Mouse (Mus musculus) 3T3-L1 (cell line): ENCODE data around the gene Rhcg.

Experiments
- DNase-seq: peaks from one replicate; pipeline ENCODE4 v3.0.0-alpha.2; 2015; ENCODE audit warnings: low read depth, low spot score

The Rhcg gene

DNA sequence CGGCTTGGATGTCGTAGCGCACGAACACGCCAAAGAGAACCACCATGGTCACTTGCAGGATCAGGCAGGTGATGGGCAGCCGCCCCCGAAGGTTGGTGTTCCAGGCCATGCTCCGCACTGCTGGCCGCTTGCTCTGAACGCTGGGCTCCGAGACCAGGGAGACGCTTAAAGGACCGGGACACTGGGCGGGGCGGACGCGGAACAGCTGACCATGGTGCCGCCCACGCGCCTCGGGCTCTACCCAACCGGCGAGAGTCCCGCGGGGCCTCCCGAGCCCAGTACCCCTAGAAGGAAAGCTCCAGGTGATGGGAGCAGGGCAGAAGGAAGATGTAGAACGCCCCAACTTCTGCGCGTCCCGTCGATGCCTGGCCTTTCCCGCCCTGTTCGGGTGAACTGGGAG lies at the start of gene Rhcg:
Rhcg (minus strand) TSS at position 240 of the 400 bp plus-strand sequence.
- DNase-seq: no peak

DNA sequence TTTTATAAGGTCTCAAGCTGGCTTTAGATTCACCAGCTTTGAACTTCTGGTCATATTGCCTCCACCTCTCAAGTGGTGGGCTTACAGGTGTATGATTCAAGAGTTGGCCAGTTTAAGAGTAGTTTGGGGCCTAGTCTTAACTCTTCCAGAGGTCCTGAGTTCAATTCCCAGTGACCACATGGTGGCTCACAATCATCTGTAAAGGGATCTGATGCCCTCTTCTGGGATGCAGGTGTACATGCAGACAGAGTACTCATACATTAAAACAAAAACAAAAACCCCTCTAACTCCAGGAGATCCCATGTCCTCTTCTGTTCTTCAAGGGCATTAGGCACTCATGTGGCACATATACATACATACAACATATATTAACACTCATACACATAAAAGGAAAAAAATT lies 49.2 kb upstream of the Rhcg start:
- no peak for DNase-seq

DNA sequence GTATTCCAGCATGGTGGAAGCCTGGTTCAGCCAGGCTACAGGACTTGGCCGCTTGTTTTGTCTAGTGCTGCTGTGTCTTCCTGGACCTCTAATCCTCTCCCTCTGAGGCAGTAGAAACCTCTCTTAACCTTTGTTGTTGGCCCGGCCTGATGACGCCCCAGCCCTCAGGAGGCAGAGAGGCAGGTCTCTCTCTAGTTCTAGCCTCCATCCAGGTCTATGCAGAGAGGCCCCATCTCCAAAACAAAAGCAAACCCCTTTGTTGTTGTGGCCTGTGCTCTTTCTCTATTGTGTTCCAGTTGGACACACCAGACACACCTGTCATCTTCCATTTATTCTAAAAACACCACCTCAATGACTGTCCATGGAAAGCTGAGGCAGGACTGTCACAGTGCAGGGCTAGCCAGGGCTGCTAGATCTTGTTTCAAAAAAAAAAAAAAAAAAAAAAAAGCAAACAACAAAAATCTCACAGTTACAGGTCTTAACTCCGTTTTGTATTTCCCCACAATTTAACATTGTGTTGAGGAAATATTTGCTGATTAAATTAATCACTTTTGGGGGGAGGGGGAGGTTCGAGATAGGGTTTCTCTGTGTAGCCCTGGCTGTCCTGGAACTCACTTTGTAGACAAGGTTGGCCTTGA lies 43.9 kb upstream of the Rhcg start:
- peak; percentile 17 for DNase-seq

DNA sequence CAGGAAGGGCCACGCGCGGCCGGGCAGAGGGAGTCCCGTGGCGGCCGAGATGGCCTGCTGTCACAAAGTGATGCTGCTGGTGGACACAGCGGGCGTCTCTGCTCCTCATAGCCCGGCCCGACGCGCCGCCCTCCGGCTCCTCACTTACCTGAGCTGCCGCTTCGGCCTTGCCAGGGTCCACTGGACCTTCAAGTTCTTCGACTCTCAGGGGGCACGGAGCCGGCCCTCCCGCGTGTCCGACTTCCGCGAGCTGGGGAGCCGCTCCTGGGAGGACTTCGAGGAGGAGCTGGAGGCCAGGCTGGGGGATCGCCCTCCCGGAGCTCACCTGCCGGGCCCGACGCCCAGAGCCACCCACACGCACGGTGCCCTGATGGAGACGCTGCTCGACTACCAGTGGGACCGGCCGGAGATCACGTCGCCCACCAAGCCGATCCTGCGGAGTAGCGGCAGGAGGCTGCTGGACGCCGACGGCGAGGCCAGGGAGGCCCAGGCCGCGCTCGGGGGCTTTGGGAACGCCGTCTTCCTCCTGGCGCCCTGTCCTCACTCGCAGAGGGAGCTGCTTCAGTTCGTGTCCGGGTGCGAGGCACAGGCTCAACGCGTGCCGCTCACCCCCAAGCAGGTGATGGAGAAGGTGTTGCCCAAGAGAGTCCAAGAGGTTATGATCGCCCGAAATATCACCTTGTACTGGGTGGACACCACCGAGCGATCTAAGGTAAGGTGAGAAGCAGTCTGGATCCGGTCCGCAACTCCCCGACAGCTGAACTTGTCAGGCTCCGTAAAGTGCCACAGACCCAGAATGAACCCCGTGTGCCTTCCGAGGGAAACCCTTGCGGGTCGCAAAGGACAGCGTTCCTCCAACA lies 43.1 kb upstream of the Rhcg start:
- peak; percentile 5 for DNase-seq

DNA sequence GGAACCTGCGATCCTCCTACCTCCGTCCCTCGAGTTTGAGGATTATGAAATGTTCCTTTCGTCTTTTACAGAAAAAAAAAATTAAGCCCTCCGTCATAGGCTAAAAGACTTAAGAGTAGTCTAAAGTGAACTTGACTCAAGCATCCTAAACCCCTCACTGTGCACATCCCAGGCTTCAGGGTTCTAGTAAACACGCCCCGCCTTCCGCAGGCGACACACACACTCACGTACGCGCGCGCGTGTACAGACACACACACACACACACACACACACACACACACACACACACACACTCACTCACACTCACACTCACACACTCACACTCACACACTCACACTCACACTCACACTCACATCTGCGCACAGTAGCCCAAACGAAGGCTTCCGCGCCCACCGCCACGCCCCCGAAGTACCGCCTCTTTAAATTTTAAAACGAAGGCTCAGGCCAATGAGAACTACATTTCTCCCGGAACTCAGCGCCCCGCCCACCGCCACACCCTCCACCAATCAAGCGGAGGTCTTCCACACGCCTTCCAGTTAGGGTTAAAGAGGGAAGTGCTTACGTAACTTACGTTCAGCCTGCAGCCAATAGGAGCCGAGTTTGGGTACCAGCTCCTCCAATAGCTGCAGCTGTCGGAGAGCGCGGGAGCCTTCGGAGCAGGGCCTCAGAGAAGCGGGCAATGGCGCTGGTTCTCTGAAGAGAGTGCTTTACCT lies 42.3 kb upstream of the Rhcg start, which contains the start of gene Ticrr:
Ticrr (plus strand) TSS at position 619 of the 713 bp plus-strand sequence.
- DNase-seq: peak; percentile 98

DNA sequence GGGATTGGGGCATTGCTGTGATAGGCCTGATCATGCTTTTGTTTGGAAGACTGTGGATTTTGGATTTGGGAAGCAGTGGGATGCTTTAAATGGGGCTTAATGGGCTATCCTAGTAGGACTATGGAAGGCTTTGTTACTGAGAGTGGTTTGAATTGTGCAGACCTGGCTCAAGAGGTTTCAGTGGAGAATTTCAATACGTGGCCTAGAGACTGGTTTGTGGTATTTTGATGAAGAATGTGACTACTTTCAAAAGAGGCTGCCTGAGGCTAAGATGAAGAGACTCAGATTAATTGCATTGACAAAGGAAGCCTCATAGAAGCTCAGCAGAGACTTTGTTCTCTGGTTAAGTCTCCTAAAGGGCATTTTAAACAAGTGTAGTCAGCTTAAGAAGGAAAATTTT lies 37.1 kb upstream of the Rhcg start:
- DNase-seq: no peak

DNA sequence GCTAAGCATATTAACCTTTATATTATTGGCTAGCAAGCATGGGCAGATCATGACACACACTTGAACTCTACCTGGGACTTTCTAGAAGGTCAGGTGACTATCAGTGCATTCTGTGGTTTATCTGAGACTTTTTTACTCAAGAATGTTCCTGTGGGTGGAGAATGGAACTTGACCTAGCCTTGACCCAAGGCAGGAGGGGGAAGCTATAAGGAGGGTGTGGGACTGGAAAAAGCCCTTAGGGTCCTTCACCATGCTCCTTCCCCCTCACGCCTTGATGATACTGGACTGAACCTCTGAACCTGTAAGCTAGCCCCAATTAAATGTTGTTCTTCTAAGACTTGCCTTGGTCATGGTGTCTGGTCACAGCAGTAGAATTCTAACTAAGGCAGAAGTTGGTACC lies 36.7 kb upstream of the Rhcg start:
- DNase-seq: no peak

DNA sequence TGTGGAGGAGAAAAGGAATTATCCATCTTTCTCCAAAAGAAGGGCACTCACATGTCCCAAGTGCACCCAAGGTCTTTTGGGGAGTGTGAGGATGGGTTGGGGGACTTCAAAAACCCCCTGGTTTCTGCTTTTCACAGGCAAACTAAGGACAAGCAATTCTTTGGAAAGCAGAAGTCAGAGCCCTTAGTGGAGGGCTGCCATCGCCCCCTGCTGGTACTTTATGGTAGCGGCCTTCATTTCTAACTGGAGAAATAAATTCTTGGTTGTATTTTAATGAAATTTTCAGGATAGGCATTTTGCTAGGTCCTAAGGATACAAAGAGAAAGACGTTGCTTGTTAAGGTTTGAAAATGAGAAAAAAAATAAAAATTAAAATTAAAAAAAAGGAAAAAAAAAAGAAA lies 31.5 kb upstream of the Rhcg start:
- peak; percentile 69 for DNase-seq

DNA sequence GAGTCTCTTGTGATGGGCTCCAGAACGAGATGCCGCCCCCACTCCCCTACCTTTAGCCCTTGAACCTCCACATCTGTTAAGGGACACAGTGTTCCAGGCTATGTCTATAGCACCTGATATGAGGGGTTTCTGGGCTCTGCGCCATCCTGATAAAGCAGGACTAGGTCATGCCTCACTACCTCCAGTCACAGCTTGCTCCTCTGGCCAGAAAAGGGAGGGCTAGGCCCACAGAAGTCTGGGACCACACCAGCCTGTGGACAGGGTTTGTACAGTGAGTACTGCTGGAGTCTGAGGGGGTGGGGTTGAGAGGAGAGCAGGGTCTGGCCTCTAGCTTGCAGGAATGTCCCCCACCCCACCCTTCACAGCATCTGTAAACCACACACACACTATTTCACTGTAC lies 29.8 kb upstream of the Rhcg start:
- DNase-seq: no peak

DNA sequence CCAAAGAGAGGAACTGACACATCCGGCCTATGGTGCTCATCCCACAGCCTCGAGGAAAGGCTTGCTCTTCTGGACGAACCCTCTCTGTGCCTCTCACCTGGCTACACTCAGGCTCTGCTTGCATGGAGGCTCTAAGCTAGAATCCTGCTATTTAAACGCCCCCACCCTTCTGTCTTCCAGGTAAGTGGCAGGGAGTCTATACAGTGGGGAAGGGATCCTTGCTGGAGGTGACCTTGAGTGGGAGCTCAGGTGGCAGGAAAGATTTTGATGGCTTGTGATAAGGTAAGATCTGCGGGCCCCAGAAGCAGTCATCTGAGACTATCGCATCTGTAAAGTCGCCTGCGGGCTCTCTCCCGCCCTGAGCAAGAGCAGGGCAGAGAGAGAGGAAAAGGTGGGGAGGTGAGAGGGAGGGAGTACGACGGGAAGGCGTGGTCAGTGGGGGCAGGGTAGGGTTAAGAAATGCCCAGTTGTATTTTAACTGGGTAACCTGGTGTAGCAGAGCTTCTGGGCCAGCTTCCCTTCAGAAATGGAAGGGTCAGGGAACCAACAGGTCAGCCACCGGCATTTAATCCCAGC lies 14.4 kb upstream of the Rhcg start:
- DNase-seq: no peak

DNA sequence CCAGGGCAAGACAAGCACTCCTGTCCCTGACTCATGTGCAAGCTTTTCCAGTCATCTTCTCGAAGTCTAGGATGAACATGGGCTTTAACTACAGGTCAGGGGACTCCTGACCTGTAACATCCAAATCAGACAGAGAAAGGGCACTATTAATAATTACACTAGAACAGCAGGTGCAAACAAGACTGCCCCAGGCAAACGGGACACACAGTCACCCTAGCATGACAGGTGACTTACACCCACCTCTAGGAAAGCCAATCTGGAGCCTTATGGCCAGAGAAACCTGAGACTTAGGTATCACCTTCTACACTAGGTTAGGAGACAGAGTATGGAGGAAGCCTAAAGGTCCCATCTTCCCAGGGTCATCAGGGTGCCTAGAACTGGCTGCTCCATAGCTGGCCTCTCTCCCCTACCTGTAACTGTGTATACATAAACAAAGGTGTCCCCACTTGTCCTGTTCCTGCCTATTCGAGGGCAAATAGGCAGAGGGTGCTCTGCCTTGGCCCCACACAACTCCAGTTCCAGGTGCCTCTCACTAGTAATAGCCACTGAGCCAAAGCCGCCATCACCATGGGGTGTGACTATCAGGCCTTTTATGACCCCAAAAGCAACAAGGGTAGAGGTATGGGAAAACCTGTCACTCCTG lies 10.9 kb upstream of the Rhcg start:
- no peak for DNase-seq

DNA sequence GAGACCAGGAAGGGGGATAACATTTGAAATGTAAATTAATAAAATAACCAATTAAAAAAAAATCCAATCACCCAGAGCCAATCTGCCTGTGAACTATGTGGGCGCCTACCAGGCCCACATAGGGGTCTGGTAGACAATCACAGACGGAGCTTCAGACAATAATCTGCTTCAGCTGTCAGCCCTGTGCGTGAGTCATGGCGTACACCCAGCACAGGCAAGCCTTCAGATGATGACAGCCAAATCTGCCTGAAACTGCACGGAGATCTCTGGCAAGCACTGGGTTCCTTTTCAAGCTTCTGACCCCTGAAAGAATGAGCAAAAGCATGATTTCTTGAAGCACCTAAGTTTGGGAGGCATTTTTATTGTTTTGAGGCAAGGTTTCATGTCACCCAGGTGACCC lies 8.7 kb upstream of the Rhcg start:
- DNase-seq: peak; percentile 5

DNA sequence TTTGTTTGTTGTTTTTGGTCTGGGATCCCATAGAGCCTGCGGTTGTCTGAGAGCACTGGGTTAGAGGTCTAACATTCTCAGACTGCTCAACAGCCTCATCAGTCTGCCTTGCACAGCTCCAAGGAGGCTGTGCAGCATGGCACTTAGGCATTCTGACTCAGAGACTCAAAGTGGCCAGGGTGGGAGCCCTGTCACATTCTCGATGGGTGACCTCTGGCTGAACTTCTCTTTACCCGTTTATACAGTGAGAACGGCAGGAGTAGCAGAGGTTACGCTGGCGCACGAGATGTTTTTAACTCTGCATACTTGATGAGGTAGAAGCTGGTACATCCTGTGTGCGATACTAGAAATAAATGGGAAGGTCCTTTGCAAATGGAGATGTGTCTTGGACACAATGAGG lies 5.6 kb upstream of the Rhcg start:
- DNase-seq: peak; percentile 3

DNA sequence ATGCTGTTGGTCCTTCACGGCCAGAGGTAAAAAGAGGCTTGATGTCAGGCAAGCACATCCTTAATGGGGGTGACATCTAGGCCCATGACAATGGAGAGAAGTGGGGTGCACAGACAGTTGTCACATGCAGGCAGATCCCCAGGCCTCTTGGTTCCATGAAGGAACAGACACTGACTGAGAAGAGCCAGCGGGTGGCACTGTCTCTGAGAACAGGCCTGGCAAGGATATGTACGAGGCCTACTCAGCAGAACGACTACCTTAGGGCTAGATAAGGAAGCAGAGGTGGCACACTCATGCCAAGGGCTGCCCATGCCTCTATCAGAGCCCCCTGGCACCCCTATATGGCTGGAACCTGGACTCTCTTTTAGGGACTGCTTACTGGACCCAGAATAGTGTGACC lies 2.0 kb upstream of the Rhcg start:
- no peak for DNase-seq

DNA sequence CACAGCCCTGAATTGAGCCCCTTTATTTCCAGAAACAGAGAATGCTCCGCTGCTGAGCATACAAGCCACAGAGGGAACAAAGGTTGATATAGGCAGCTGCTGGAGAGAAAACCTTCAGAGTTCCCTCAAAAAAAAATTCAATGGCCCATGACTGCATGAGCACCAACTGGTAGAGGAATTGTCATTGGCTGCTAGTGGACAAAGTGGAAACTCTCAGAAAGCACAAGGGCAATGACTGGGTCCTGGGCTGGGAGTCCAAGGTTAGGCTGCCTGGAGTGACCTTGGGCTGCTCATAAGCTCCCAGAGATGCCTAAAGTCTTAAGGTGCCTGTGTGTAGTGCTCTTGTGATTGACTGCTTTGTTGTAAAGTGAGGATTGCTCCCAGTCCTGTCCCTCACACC lies 1.5 kb downstream of the Rhcg start:
- no peak for DNase-seq

DNA sequence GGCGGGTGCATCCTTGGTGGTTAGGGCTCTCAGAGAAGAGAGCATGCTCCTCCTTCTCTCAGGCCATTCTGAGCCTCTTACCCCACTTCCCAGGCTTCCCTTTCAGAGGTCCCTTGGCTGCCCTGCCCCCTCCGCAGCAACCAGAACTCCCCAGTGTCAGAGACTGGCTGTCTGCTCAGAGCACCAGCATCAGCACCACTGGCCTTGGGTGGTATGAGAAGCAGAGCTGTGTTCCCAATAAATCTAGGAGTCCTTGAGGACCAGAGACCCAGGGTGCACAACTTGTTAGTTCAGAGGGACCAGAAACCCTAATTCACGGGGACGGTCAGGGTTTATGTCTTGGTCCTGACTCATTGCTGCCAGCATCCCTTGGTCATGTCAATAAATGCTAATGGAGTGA lies 2.4 kb downstream of the Rhcg start:
- no peak for DNase-seq

DNA sequence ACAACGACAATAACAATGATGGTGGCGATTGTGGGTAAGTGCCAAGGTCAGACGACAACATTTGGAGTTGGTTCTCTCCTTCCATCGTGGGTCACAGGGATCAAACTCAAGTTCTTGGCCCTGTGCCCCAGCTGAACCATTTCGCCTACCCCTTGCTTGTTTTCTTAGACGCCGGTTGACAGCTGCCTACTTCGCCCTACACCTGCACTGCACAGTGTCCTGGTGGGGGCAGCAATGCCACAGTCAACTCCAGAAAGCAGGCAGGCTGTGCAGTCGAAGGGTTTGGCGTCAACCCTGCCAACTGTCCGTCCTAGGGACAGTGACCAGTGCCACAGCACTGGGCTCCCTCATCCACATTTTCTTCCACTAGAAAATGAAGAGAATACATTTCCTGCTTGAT lies 4.1 kb downstream of the Rhcg start:
- DNase-seq: no peak

DNA sequence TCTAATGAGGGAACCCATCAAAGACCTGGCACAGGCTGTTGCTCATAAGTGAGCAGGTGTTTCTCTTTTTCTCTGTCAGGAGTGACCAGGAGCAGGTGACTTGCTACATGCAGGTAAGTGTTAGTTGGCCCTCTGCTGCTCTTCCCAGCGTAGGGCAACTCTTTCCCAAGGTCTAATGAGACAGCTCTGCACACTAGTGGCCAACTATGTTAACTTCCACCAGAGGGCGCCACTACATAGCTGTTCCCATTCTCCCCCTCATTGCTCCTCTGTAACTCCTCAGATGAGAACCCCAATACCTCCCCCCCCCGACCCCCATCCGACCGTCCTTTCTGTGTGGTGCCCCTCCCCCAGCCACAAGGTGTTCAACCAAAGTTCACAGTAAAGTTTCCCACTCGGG lies 4.7 kb downstream of the Rhcg start:
- peak; percentile 56 for DNase-seq

DNA sequence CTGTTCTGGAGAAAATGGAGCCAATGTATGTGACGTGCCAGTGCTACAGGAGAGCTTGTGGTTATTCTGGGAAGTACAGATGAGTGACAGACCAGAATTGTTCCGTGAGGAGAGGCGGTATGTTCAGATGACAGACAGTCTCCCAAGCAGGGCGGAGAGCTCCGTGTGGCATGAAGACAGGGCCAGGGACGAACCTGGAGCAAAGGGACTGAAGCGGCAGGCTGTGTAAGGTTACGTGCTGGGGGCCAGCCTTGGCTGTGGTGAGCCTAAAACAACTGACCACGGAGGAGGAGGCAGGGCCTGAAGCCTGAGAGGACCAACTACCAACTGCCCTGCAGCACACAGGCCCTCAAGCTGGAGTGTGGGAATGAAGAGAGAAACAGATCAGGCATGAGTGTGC lies 5.6 kb downstream of the Rhcg start:
- DNase-seq: no peak

DNA sequence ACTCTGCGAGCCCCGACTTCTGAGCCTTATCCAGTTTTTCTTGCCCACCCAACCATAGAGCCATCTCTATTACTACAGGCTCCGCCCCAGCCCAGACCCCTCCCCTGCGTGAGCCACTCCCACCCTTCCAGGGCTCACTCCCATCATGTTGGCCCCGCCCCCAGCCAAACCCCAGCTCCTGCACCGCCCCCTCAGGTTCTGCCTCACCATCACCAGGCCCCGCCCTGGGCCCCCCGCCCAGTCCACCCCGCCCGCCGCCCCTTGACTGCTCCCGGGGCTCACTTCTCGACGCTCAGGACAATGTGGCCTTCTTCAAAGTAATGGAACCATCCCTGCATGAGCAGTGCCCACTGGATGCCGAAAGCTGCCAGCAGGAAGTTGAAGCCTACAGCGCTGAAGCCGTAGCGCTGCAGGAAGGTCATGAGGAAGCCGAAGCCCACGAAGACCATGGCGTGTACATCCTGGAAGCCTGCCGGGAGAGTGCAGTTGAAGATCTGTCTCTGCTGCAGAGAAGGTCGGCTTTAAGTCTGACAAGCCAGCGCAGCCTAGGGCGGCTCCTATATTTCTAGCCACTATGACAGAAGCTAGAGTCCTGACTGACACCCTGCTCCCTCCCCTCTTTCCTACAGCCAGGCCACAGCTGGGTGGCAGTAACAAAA lies 10.1 kb downstream of the Rhcg start:
- no peak for DNase-seq

DNA sequence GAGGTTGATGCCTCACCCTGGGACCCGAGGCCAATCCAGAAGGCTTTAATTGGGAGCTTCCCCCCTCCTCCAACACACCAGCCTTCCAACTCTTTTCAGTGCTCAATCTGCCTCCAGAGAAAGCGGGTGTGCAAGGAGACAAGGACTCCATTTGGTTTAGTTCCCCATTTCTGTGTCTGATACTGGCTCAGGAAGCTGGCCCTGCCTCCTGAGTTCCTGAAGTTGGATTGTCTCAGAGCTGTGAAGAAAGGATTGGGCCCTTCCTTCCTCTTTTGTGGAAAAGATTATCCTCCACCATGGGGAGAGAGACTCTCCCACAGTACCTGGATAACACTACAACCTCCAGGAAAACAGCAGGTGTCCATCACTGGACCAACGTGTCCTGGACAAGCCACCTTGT lies 10.7 kb downstream of the Rhcg start:
- DNase-seq: no peak
